Comparison of ENCODE assay signal across 1 mouse cellular context in genomic region chr16:18221543-18221898, GRCm38 (mm10).
TF ChIP-seq lines count a peak whose summit lies in the region.

No protein-coding gene starts in this region.

TF ChIP-seq in CH12.LX, 34 proteins besides CTCF, POLR2A, EP300 and RAD21 (continued from another document):
- TF ChIP-seq GABPA (IDR thresholded peaks at IDR 0.05; ENCODE audit: insufficient replicate concordance, low read depth, low read length), result no peak
- TF ChIP-seq RCOR1 (conservative IDR thresholded peaks at IDR 0.05; ENCODE audit: low read depth, low read length), result no peak
- TF ChIP-seq SIN3A (IDR thresholded peaks at IDR 0.05; ENCODE audit: low read length), result no peak
- TF ChIP-seq BHLHE40 (IDR thresholded peaks at IDR 0.05; ENCODE audit: low read depth, low read length), result 0 out of 2 replicates have a peak, but pooled peaks have one; percentile 1
- TF ChIP-seq CHD2 (IDR thresholded peaks at IDR 0.05; ENCODE audit: low read length), result peak; percentile 42; the same call in 1 of the 2 replicates
- no peak for TF ChIP-seq USF1 (IDR thresholded peaks at IDR 0.05; ENCODE audit: low read depth, low read length)
- TF ChIP-seq NRF1 (IDR thresholded peaks at IDR 0.05; ENCODE audit: low read depth, low read length), result no peak
- TF ChIP-seq ELF1 (IDR thresholded peaks at IDR 0.05; ENCODE audit: low read depth, low read length), result 0 out of 2 replicates have a peak, but pooled peaks have one; percentile 20
- TF ChIP-seq MYC (IDR thresholded peaks at IDR 0.05; ENCODE audit: low read depth, low read length), result no peak
- no peak for TF ChIP-seq ZMIZ1 (IDR thresholded peaks at IDR 0.05; ENCODE audit: low read depth, low read length)
- TF ChIP-seq JUND (conservative IDR thresholded peaks at IDR 0.05; ENCODE audit: low read depth, low read length), result no peak
- 0 out of 2 replicates have a peak, but pooled peaks have one; percentile 34 for TF ChIP-seq TCF12 (IDR thresholded peaks at IDR 0.05; ENCODE audit: low read depth, low read length)
- TF ChIP-seq IRF4 (IDR thresholded peaks at IDR 0.05; ENCODE audit: low read depth, low read length), result 0 out of 2 replicates have a peak, but pooled peaks have one; percentile 20
- peak; percentile 42 for TF ChIP-seq SMC3 (IDR thresholded peaks at IDR 0.05; ENCODE audit: low read depth, low read length)
- TF ChIP-seq MAZ (IDR thresholded peaks at IDR 0.05; ENCODE audit: low read depth, low read length), result 0 out of 2 replicates have a peak, but pooled peaks have one; percentile 27
- TF ChIP-seq E2F4 (IDR thresholded peaks at IDR 0.05; ENCODE audit: insufficient replicate concordance, low read depth, low read length), result no peak
- no peak for TF ChIP-seq ZKSCAN1 (IDR thresholded peaks at IDR 0.05; ENCODE audit: borderline replicate concordance, low read depth, low read length)
